Comparison of ENCODE assay signal across 21 mouse cellular contexts in genomic region chr14:58124625-58125024, GRCm38 (mm10). TPM values are rescaled to one million over a fixed set of nuclear protein-coding genes. Genes with fewer than 3 reads are reported as not detected.
DNase-seq lines count a peak whose midpoint lies in the region; ATAC-seq and TF ChIP-seq lines count a peak whose summit lies in the region.
"Had no signal": no experiment of that assay in that cellular context is flagged by ENCODE, and none has a peak within 500 bp of the region (broad histone marks: within the 10 kb centered on the region; RNA-seq: fewer than 3 reads in every experiment).

No protein-coding gene starts in this region.

- in situ Hi-C loops in Patski (cut with MboI; ENCODE audit: low pct_unique_long_range_greater_than_20kb), result no loop called here

- no peak overlapping the region for H3K27ac ChIP-seq in intestine, postnatal 0 days (ENCODE audit: low read depth, low read length)
- no peak overlapping the region for H3K27ac ChIP-seq in intestine, embryonic 16.5 days (ENCODE audit: low read length)
- H3K27ac ChIP-seq in lung, postnatal 0 days (ENCODE audit: low read length), result no peak overlapping the region
- H3K27ac ChIP-seq: embryonic facial prominence, embryonic 10.5 days; embryonic facial prominence, embryonic 12.5 days; forebrain, embryonic 13.5 days; forebrain, embryonic 15.5 days had no signal

- no peak for ATAC-seq in intestine, postnatal 0 days
- ATAC-seq in intestine, embryonic 16.5 days, result no peak
- ATAC-seq in lung, postnatal 0 days, result no peak
- ATAC-seq in Patski, result no peak
- no peak for ATAC-seq in inflammation-experienced regulatory T-cells, adult 6 months
- ATAC-seq: forebrain, embryonic 13.5 days; forebrain, embryonic 15.5 days; forebrain, postnatal 0 days had no signal

- peak; percentile 59 for TF ChIP-seq CTCF in intestine, postnatal 0 days (IDR thresholded peaks at IDR 0.05; ENCODE audit: low read depth)
- peak; percentile 35; the same call in 1 of the 2 replicates for TF ChIP-seq CTCF in lung, postnatal 0 days (IDR thresholded peaks at IDR 0.05)
- peak; percentile 15 for TF ChIP-seq CTCF in Patski (IDR thresholded peaks at IDR 0.05)

- CTCF ChIA-PET in Patski (lab: Charles Lee), result no interaction called here

- no peak overlapping the region for H3K4me2 ChIP-seq in intestine, postnatal 0 days (replicated peaks; ENCODE audit: low read depth)
- H3K4me2 ChIP-seq in intestine, embryonic 16.5 days (ENCODE audit: low read depth, low read length), result no peak overlapping the region
- no peak overlapping the region for H3K4me2 ChIP-seq in lung, postnatal 0 days (replicated peaks; ENCODE audit: low read depth, low read length)
- H3K4me2 ChIP-seq: embryonic facial prominence, embryonic 12.5 days; forebrain, embryonic 13.5 days; forebrain, embryonic 15.5 days had no signal

- H3K9me3 ChIP-seq in intestine, postnatal 0 days (ENCODE audit: control insufficient read depth), result no peaks in the 10 kb centered on the region
- H3K9me3 ChIP-seq in intestine, embryonic 16.5 days (ENCODE audit: control insufficient read depth, low read length), result no peaks in the 10 kb centered on the region
- no peaks in the 10 kb centered on the region for H3K9me3 ChIP-seq in lung, postnatal 0 days (ENCODE audit: low read length)
- H3K9me3 ChIP-seq: embryonic facial prominence, embryonic 10.5 days; embryonic facial prominence, embryonic 12.5 days; forebrain, embryonic 13.5 days; forebrain, embryonic 15.5 days had no signal

- H3K27me3 ChIP-seq in intestine, postnatal 0 days (replicated peaks; ENCODE audit: control insufficient read depth, insufficient read depth, low read length), result no peaks in the 10 kb centered on the region
- no peaks in the 10 kb centered on the region for H3K27me3 ChIP-seq in intestine, embryonic 16.5 days (replicated peaks; ENCODE audit: control insufficient read depth, insufficient read depth, low read length)
- H3K27me3 ChIP-seq in lung, postnatal 0 days (replicated peaks; ENCODE audit: insufficient read depth, low read length), result no peaks in the 10 kb centered on the region
- H3K27me3 ChIP-seq in Patski, result no peaks in the 10 kb centered on the region
- H3K27me3 ChIP-seq: embryonic facial prominence, embryonic 12.5 days; forebrain, embryonic 13.5 days; forebrain, embryonic 15.5 days had no signal

- no peaks in the 10 kb centered on the region for H3K4me1 ChIP-seq in intestine, postnatal 0 days (replicated peaks; ENCODE audit: control insufficient read depth, insufficient read depth, low read length)
- no peaks in the 10 kb centered on the region for H3K4me1 ChIP-seq in intestine, embryonic 16.5 days (ENCODE audit: control insufficient read depth, insufficient read depth, low read length)
- H3K4me1 ChIP-seq in lung, postnatal 0 days (ENCODE audit: insufficient read depth, low read depth, low read length), result no peaks in the 10 kb centered on the region
- H3K4me1 ChIP-seq: embryonic facial prominence, embryonic 10.5 days; embryonic facial prominence, embryonic 12.5 days; forebrain, embryonic 13.5 days; forebrain, embryonic 15.5 days had no signal

- DNase-seq in lung, postnatal 0 days (ENCODE audit: low spot score), result no peak
- no peak for DNase-seq in lung, postnatal 14 days
- no peak for DNase-seq in Patski (ENCODE audit: low read depth, low spot score)
- DNase-seq in cerebellum, postnatal 36 days, result no peak
- DNase-seq: adrenal gland, adult 2 months; adrenal gland, postnatal 10 days; adrenal gland, postnatal 25 days; cerebellum, adult 11 months; cerebellum, adult 18-20 months; cerebellum, adult 8-10 months; cerebellum, adult 9-11 months; cerebellum, postnatal 14 days; forebrain, postnatal 0 days had no signal

- POLR2A ChIA-PET in Patski (lab: Charles Lee), result no interaction called here

- no peak overlapping the region for H3K4me3 ChIP-seq in intestine, postnatal 0 days (ENCODE audit: low read depth, low read length)
- no peak overlapping the region for H3K4me3 ChIP-seq in intestine, embryonic 16.5 days (ENCODE audit: low read length)
- no peak overlapping the region for H3K4me3 ChIP-seq in lung, postnatal 0 days (ENCODE audit: low read depth, low read length)
- H3K4me3 ChIP-seq: embryonic facial prominence, embryonic 10.5 days; embryonic facial prominence, embryonic 12.5 days; forebrain, embryonic 13.5 days; forebrain, embryonic 15.5 days had no signal

- H3K36me3 ChIP-seq in intestine, postnatal 0 days (ENCODE audit: control insufficient read depth, insufficient read depth), result no peaks in the 10 kb centered on the region
- no peaks in the 10 kb centered on the region for H3K36me3 ChIP-seq in intestine, embryonic 16.5 days (ENCODE audit: control insufficient read depth, insufficient read depth, low read length)
- H3K36me3 ChIP-seq in lung, postnatal 0 days (ENCODE audit: insufficient read depth, low read length), result no peaks in the 10 kb centered on the region
- H3K36me3 ChIP-seq: embryonic facial prominence, embryonic 10.5 days; embryonic facial prominence, embryonic 12.5 days; forebrain, embryonic 15.5 days; G1E had no signal

- TF ChIP-seq EP300 in lung, postnatal 0 days (IDR thresholded peaks at IDR 0.05), result no peak

- H3K9ac ChIP-seq in intestine, postnatal 0 days (ENCODE audit: low read depth, low read length), result no peak overlapping the region
- H3K9ac ChIP-seq in intestine, embryonic 16.5 days (ENCODE audit: low read depth, low read length), result no peak overlapping the region
- H3K9ac ChIP-seq in lung, postnatal 0 days (replicated peaks; ENCODE audit: low read depth), result no peak overlapping the region
- H3K9ac ChIP-seq: embryonic facial prominence, embryonic 12.5 days; forebrain, embryonic 13.5 days; forebrain, embryonic 15.5 days; forebrain, postnatal 0 days had no signal

RNA-seq across cellular contexts. Expression of gene Fgf9, which starts 54.3 kb away (rescaled TPM):
- polyA plus RNA-seq in intestine, postnatal 0 days (2015; fragmentation: Nextera tagmentation; extraction: Ambion mirVana), result 5.7 TPM in 2 replicates
- 14.9 and 16.1 TPM in 2 replicates for polyA plus RNA-seq in intestine, embryonic 16.5 days (2015; fragmentation: Nextera tagmentation; extraction: Ambion mirVana)
- polyA plus RNA-seq in lung, postnatal 0 days (2015; fragmentation: Nextera tagmentation; extraction: Ambion mirVana), result 2.7 and 3.1 TPM in 2 replicates
- polyA plus RNA-seq in Patski (2021), result 2.0 TPM
- not detected for polyA plus RNA-seq in inflammation-experienced regulatory T-cells, adult 6 months (2017; shearing (Covaris generic))
- polyA plus RNA-seq: G1E had no signal
